Comparison of ENCODE assay signal across 8 mouse cellular contexts in genomic region chr12:86830247-86830585, GRCm38 (mm10). TPM values are rescaled to one million over a fixed set of nuclear protein-coding genes. Genes with fewer than 3 reads are reported as not detected.
DNase-seq lines count a peak whose midpoint lies in the region; ATAC-seq and TF ChIP-seq lines count a peak whose summit lies in the region.

No protein-coding gene starts in this region.

- no peaks in the 10 kb centered on the region for H3K9me3 ChIP-seq in kidney, embryonic 14.5 days (ENCODE audit: control insufficient read depth, low read length)
- H3K9me3 ChIP-seq in forebrain, postnatal 0 days (ENCODE audit: low read length), result no peaks in the 10 kb centered on the region
- H3K9me3 ChIP-seq in midbrain, postnatal 0 days (ENCODE audit: low read length), result no peaks in the 10 kb centered on the region

- no peak for DNase-seq in gastrocnemius, adult 2 months
- no peak for DNase-seq in gastrocnemius, adult 8-10 months (ENCODE audit: low spot score in 2 of 2)
- no peak for DNase-seq in kidney, postnatal 25 days
- no peak for DNase-seq in forebrain, postnatal 0 days
- no peak for DNase-seq in midbrain, postnatal 0 days (ENCODE audit: low spot score)
- DNase-seq in frontal cortex, postnatal 14 days (ENCODE audit: low spot score in 2 of 2), result no peak

- no peaks in the 10 kb centered on the region for H3K36me3 ChIP-seq in kidney, embryonic 14.5 days (ENCODE audit: control insufficient read depth, insufficient read depth, low read length)
- H3K36me3 ChIP-seq in forebrain, postnatal 0 days (ENCODE audit: insufficient read depth), result no peaks in the 10 kb centered on the region
- H3K36me3 ChIP-seq in midbrain, postnatal 0 days (ENCODE audit: insufficient read depth, low read length), result no peaks in the 10 kb centered on the region

- peak overlapping the region; percentile 19; the same call in 1 of the 2 replicates for H3K9ac ChIP-seq in kidney, embryonic 14.5 days (ENCODE audit: low read depth, low read length)
- 0 out of 2 replicates have a peak overlapping the region, but pooled peaks have one; percentile 14 for H3K9ac ChIP-seq in forebrain, postnatal 0 days
- no peak overlapping the region for H3K9ac ChIP-seq in midbrain, postnatal 0 days (replicated peaks; ENCODE audit: low read length, poor library complexity, severe bottlenecking)

- TF ChIP-seq CTCF in gastrocnemius, adult 2 months (IDR thresholded peaks at IDR 0.05), result no peak
- no peak for TF ChIP-seq CTCF in forebrain, postnatal 0 days (IDR thresholded peaks at IDR 0.05; ENCODE audit: low read depth)
- TF ChIP-seq CTCF in midbrain, postnatal 0 days (IDR thresholded peaks at IDR 0.05), result no peak

- no peak for ATAC-seq in kidney, embryonic 14.5 days (ENCODE audit: low FRiP score, low TSS enrichment)
- ATAC-seq in forebrain, postnatal 0 days, result no peak
- no peak for ATAC-seq in midbrain, postnatal 0 days (ENCODE audit: low FRiP score)
- ATAC-seq in monocyte, adult 5-6 weeks (replicated peaks; ENCODE audit: insufficient number of reproducible peaks, low FRiP score, low TSS enrichment, poor library complexity, severe bottlenecking), result no peak

- no peak overlapping the region for H3K4me3 ChIP-seq in gastrocnemius, adult 2 months
- no peak overlapping the region for H3K4me3 ChIP-seq in kidney, embryonic 14.5 days (ENCODE audit: low read length)
- no peak overlapping the region for H3K4me3 ChIP-seq in forebrain, postnatal 0 days (ENCODE audit: low read depth, low read length)
- H3K4me3 ChIP-seq in midbrain, postnatal 0 days (ENCODE audit: low read depth, low read length), result no peak overlapping the region

- H3K27me3 ChIP-seq in kidney, embryonic 14.5 days (ENCODE audit: control insufficient read depth, insufficient read depth, low read length), result no peaks in the 10 kb centered on the region
- H3K27me3 ChIP-seq in forebrain, postnatal 0 days (ENCODE audit: insufficient read depth, low read length), result no peaks in the 10 kb centered on the region
- H3K27me3 ChIP-seq in midbrain, postnatal 0 days (ENCODE audit: insufficient read depth, low read length), result no peaks in the 10 kb centered on the region

- 73% methylated on average over 8 of the region's 8 CpGs for WGBS in kidney, embryonic 14.5 days
- WGBS in forebrain, postnatal 0 days, result 43% methylated on average over 8 of the region's 8 CpGs
- 52% methylated on average over 8 of the region's 8 CpGs for WGBS in midbrain, postnatal 0 days

- peaks cover 35% of the 10 kb centered on the region for H3K4me1 ChIP-seq in kidney, embryonic 14.5 days (ENCODE audit: control insufficient read depth, insufficient read depth, low read length)
- peaks cover 23% of the 10 kb centered on the region for H3K4me1 ChIP-seq in forebrain, postnatal 0 days (ENCODE audit: insufficient read depth)
- H3K4me1 ChIP-seq in midbrain, postnatal 0 days (ENCODE audit: insufficient read depth, low read length), result peaks cover 14% of the 10 kb centered on the region

- peak overlapping the region; percentile 94 for H3K27ac ChIP-seq in gastrocnemius, adult 2 months
- H3K27ac ChIP-seq in kidney, embryonic 14.5 days (ENCODE audit: low read depth, low read length), result no peak overlapping the region
- no peak overlapping the region for H3K27ac ChIP-seq in forebrain, postnatal 0 days (ENCODE audit: low read depth, low read length)
- peak overlapping the region; percentile 26; the same call in 1 of the 2 replicates for H3K27ac ChIP-seq in midbrain, postnatal 0 days (ENCODE audit: low read depth, low read length)

- no peak overlapping the region for H3K4me2 ChIP-seq in kidney, embryonic 14.5 days (replicated peaks; ENCODE audit: low read depth, low read length)
- no peak overlapping the region for H3K4me2 ChIP-seq in forebrain, postnatal 0 days (ENCODE audit: low read depth)
- no peak overlapping the region for H3K4me2 ChIP-seq in midbrain, postnatal 0 days (ENCODE audit: low read depth, low read length, poor library complexity, severe bottlenecking)

- intact Hi-C loops in gastrocnemius, adult 2 months (cut with DNase I), result no loop called here

RNA-seq across cellular contexts. Expression of gene Irf2bpl, which starts 54.4 kb away (rescaled TPM):
- total RNA-seq in gastrocnemius, adult 2 months (2021), result 10 to 100 TPM; 21.5 to 28.2 TPM
- 10 to 100 TPM; 21.3 to 27.0 (median 22.9) TPM for total RNA-seq in gastrocnemius, adult 8-10 months (2022)
- 25.8 and 34.8 TPM in 2 replicates for polyA plus RNA-seq in kidney, embryonic 14.5 days (2014; fragmentation: Nextera tagmentation; extraction: Ambion mirVana)
- 134 and 161 TPM in 2 replicates for total RNA-seq in forebrain, postnatal 0 days (2014; rRNA removed)
- 86.3 and 95.7 TPM in 2 replicates for polyA plus RNA-seq in forebrain, postnatal 0 days (2015; fragmentation: Nextera tagmentation; extraction: Ambion mirVana)
- 171 and 191 TPM in 2 replicates for total RNA-seq in midbrain, postnatal 0 days (2014; rRNA removed)
- 74.2 and 86.2 TPM in 2 replicates for polyA plus RNA-seq in midbrain, postnatal 0 days (2015; fragmentation: Nextera tagmentation; extraction: Ambion mirVana)
- total RNA-seq in monocyte, adult 5-6 weeks (2017), result 15.1 to 32.7 TPM (median 18.2 TPM) in 3 replicates

Comparison
In these comparisons a context has a peak if more than half of its experiments do, and no peak if none do; other contexts are left out.
1. H3K27ac ChIP-seq: peak in gastrocnemius, adult 2 months (single experiment) and midbrain, postnatal 0 days (single experiment); none in kidney, embryonic 14.5 days (single experiment) and forebrain, postnatal 0 days (single experiment).